Mouse (Mus musculus): ENCODE results near the gene Kif6. TPM values are rescaled to one million over a fixed set of nuclear protein-coding genes. Genes with fewer than 3 reads are reported as not detected.

Kif6 gene
- polyA plus RNA-seq, 1 experiment from 2014 or later = 1.5 TPM

DNA sequence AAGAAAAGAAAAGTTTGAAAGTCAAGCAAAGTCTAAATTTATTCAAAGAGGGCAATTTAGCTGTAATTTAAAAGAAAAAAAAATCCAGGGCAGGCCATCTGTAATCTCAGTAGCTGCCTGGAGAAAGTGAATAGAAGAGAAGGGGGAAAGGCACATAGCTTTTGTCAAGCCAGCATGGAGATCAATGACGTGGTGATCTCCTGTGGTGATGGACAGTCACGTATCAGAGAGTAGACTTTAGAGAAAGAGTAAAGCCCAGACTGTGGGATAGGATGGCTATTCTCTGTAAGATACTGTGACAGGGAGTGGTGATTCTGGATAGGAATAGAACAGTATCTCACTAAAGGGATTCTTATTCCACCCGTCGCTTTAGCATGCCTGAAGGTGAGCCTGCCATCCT lies 192.5 kb downstream of the Kif6 start:
- no peak for TF ChIP-seq CTCF (IDR thresholded peaks at IDR 0.05)
- TF ChIP-seq EP300 (IDR thresholded peaks at IDR 0.05) = no peak
- H3K9ac ChIP-seq (replicated peaks; ENCODE audit: low read depth) = no peak overlapping the region
- no peak for ATAC-seq
- no peaks in the 10 kb centered on the region for H3K27me3 ChIP-seq (replicated peaks; ENCODE audit: insufficient read depth, low read length)
- no peak overlapping the region for H3K4me2 ChIP-seq (replicated peaks; ENCODE audit: low read depth, low read length)
- no peak for DNase-seq (ENCODE audit: low spot score)
- H3K36me3 ChIP-seq (ENCODE audit: insufficient read depth, low read length) = no peaks in the 10 kb centered on the region
- H3K27ac ChIP-seq (ENCODE audit: low read length) = no peak overlapping the region
- 92% methylated on average over 4 of the region's 4 CpGs for WGBS
- H3K4me1 ChIP-seq (ENCODE audit: insufficient read depth, low read depth, low read length) = no peaks in the 10 kb centered on the region
- H3K4me3 ChIP-seq (ENCODE audit: low read depth, low read length) = no peak overlapping the region
- H3K9me3 ChIP-seq (ENCODE audit: low read length) = no peaks in the 10 kb centered on the region

- no peak overlapping the region for H3K4me2 ChIP-seq (replicated peaks; ENCODE audit: low read depth, low read length)
- H3K4me1 ChIP-seq (ENCODE audit: insufficient read depth, low read depth, low read length) = no peaks in the 10 kb centered on the region
- no peak for DNase-seq (ENCODE audit: low spot score)
- no peaks in the 10 kb centered on the region for H3K27me3 ChIP-seq (replicated peaks; ENCODE audit: insufficient read depth, low read length)
- no peak for TF ChIP-seq CTCF (IDR thresholded peaks at IDR 0.05)
- no peak for TF ChIP-seq EP300 (IDR thresholded peaks at IDR 0.05)
- 74% methylated on average over 6 of the region's 6 CpGs for WGBS
- H3K4me3 ChIP-seq (ENCODE audit: low read depth, low read length) = no peak overlapping the region
- H3K36me3 ChIP-seq (ENCODE audit: insufficient read depth, low read length) = no peaks in the 10 kb centered on the region
- ATAC-seq = no peak
- no peaks in the 10 kb centered on the region for H3K9me3 ChIP-seq (ENCODE audit: low read length)
- no peak overlapping the region for H3K9ac ChIP-seq (replicated peaks; ENCODE audit: low read depth)
- H3K27ac ChIP-seq (ENCODE audit: low read length) = no peak overlapping the region
Observed at GRCm38 (mm10) chr17:49808712-49809343, 193.9 kb downstream of the Kif6 start.

- H3K4me1 ChIP-seq (ENCODE audit: insufficient read depth, low read depth, low read length) = no peaks in the 10 kb centered on the region
- H3K9me3 ChIP-seq (ENCODE audit: low read length) = no peaks in the 10 kb centered on the region
- ATAC-seq (no peak), DNase-seq (ENCODE audit: low spot score) (no peak)
- no peak overlapping the region for H3K4me3 ChIP-seq (ENCODE audit: low read depth, low read length)
- H3K9ac ChIP-seq (replicated peaks; ENCODE audit: low read depth) = no peak overlapping the region
- 81% methylated on average over 5 of the region's 5 CpGs for WGBS
- H3K27me3 ChIP-seq (replicated peaks; ENCODE audit: insufficient read depth, low read length) = no peaks in the 10 kb centered on the region
- no peak for TF ChIP-seq EP300 (IDR thresholded peaks at IDR 0.05)
- TF ChIP-seq CTCF (IDR thresholded peaks at IDR 0.05) = 0 out of 2 replicates have a peak, but pooled peaks have one; percentile 17
- no peak overlapping the region for H3K27ac ChIP-seq (ENCODE audit: low read length)
- no peaks in the 10 kb centered on the region for H3K36me3 ChIP-seq (ENCODE audit: insufficient read depth, low read length)
- no peak overlapping the region for H3K4me2 ChIP-seq (replicated peaks; ENCODE audit: low read depth, low read length)
Observed at GRCm38 (mm10) chr17:49813893-49814640, 199.1 kb downstream of the Kif6 start.

DNA sequence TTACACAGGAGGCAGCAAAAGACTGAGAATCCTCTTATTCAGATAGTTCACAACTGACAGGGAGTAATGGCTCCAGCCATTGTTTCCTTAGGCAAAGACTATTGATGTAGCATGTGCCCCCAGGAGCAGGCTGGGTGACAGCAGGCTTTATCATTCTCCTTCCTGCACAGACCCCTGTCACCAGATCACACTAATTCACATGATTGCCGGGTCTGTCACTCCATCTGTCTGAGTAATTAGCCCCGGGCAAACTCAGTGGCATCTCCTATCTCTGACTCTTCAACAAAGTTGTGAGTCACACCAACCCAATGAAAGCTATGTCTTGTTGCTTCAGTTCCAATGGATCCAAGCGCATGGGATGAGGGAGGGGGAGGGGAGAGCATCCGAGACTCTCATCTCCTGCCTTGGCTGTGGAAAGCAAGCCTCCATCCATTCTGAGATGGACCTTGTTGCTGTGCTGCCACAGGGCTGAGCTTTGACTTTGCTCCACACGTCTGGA lies 201.2 kb downstream of the Kif6 start:
- H3K9ac ChIP-seq (replicated peaks; ENCODE audit: low read depth) = no peak overlapping the region
- no peak overlapping the region for H3K27ac ChIP-seq (ENCODE audit: low read length)
- H3K27me3 ChIP-seq (replicated peaks; ENCODE audit: insufficient read depth, low read length) = no peaks in the 10 kb centered on the region
- H3K36me3 ChIP-seq (ENCODE audit: insufficient read depth, low read length) = no peaks in the 10 kb centered on the region
- no peaks in the 10 kb centered on the region for H3K9me3 ChIP-seq (ENCODE audit: low read length)
- DNase-seq (ENCODE audit: low spot score) = no peak
- no peak for ATAC-seq
- no peak overlapping the region for H3K4me2 ChIP-seq (replicated peaks; ENCODE audit: low read depth, low read length)
- TF ChIP-seq EP300 (IDR thresholded peaks at IDR 0.05) = no peak
- TF ChIP-seq CTCF (IDR thresholded peaks at IDR 0.05) = no peak
- no peak overlapping the region for H3K4me3 ChIP-seq (ENCODE audit: low read depth, low read length)
- 47% methylated on average over 5 of the region's 5 CpGs for WGBS
- H3K4me1 ChIP-seq (ENCODE audit: insufficient read depth, low read depth, low read length) = no peaks in the 10 kb centered on the region

- H3K4me2 ChIP-seq (replicated peaks; ENCODE audit: low read depth, low read length) = no peak overlapping the region
- no peak overlapping the region for H3K9ac ChIP-seq (replicated peaks; ENCODE audit: low read depth)
- no peaks in the 10 kb centered on the region for H3K4me1 ChIP-seq (ENCODE audit: insufficient read depth, low read depth, low read length)
- TF ChIP-seq CTCF (IDR thresholded peaks at IDR 0.05) (no peak), EP300 (IDR thresholded peaks at IDR 0.05) (no peak)
- H3K27ac ChIP-seq (ENCODE audit: low read length) = no peak overlapping the region
- no peaks in the 10 kb centered on the region for H3K27me3 ChIP-seq (replicated peaks; ENCODE audit: insufficient read depth, low read length)
- no peak overlapping the region for H3K4me3 ChIP-seq (ENCODE audit: low read depth, low read length)
- DNase-seq (ENCODE audit: low spot score) = no peak
- 67% methylated on average over 5 of the region's 5 CpGs for WGBS
- H3K9me3 ChIP-seq (ENCODE audit: low read length) = no peaks in the 10 kb centered on the region
- no peak for ATAC-seq
- H3K36me3 ChIP-seq (ENCODE audit: insufficient read depth, low read length) = no peaks in the 10 kb centered on the region
Observed at GRCm38 (mm10) chr17:49816703-49817102, 201.8 kb downstream of the Kif6 start.

- WGBS = 84% methylated on average over 4 of the region's 4 CpGs
- H3K9me3 ChIP-seq (ENCODE audit: low read length) = no peaks in the 10 kb centered on the region
- no peak overlapping the region for H3K4me2 ChIP-seq (replicated peaks; ENCODE audit: low read depth, low read length)
- H3K27me3 ChIP-seq (replicated peaks; ENCODE audit: insufficient read depth, low read length) = no peaks in the 10 kb centered on the region
- H3K27ac ChIP-seq (ENCODE audit: low read length) = no peak overlapping the region
- no peak overlapping the region for H3K9ac ChIP-seq (replicated peaks; ENCODE audit: low read depth)
- DNase-seq (ENCODE audit: low spot score) = no peak
- no peaks in the 10 kb centered on the region for H3K36me3 ChIP-seq (ENCODE audit: insufficient read depth, low read length)
- TF ChIP-seq EP300 (IDR thresholded peaks at IDR 0.05) (no peak), CTCF (IDR thresholded peaks at IDR 0.05) (no peak)
- H3K4me3 ChIP-seq (ENCODE audit: low read depth, low read length) = no peak overlapping the region
- no peak for ATAC-seq
- H3K4me1 ChIP-seq (ENCODE audit: insufficient read depth, low read depth, low read length) = no peaks in the 10 kb centered on the region
Observed at GRCm38 (mm10) chr17:49820203-49820602, 205.3 kb downstream of the Kif6 start.

Data from lung, postnatal 0 days (tissue).